Mouse (Mus musculus): Measurements from ENCODE around the gene Samd9l. TPM values are rescaled to one million over a fixed set of nuclear protein-coding genes. Genes with fewer than 3 reads are reported as not detected.
"Not testable (repeated sequence)": the region's sequence is repeated elsewhere in the genome, so short reads cannot be mapped to it uniquely, and the experiment has no call there.

The Samd9l gene
- polyA plus RNA-seq, 1 experiment from 2014 or later, result 8.3 TPM

DNA sequence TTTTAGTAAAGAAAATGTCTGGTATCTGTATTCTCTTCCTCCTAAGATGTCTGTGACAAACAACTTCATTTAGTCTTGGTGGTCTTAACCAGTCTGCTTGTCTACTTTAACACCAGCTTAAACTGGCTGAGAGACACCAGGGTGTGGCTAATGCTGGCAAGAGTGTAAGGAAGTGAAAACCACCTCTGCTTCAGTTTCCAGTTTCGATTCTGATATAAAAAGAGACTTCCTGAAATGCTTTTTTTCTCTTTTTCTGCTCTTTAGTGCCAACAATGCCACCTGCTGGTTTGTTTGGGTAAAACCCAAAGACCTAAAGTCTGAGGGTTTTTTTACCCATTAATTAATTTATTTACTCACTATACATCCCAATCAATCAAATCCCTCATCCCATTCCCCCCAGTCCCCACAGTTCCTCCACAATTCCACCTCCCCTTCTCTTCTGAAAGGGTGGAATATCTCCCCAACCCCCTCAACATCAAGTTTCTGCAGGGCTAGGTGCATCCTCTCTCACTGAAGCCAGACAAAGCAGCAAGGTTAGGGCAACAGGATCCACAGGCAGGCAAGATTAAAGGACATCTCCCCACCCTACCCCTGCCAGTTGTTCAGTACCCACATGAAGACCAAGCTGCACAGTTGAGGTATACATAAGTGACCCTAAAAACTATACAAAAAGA, 53.3 kb downstream of the Samd9l start:
- H3K9me3 ChIP-seq (ENCODE audit: control insufficient read depth, low read length); H3K9ac ChIP-seq (ENCODE audit: low read length); H3K27ac ChIP-seq (ENCODE audit: low read length); H3K36me3 ChIP-seq (ENCODE audit: control insufficient read depth, insufficient read depth, low read length); H3K27me3 ChIP-seq (ENCODE audit: control insufficient read depth, insufficient read depth, low read depth, low read length); H3K4me1 ChIP-seq (replicated peaks; ENCODE audit: control insufficient read depth, insufficient read depth, low read length): not testable (repeated sequence)
- Histone ChIP-seq H3K4me3 (ENCODE audit: low read length) (peak overlapping the region; percentile 25; the same call in 1 of the 2 replicates), H3K4me2 (ENCODE audit: low read depth, low read length) (peak overlapping the region; percentile 43)
- WGBS, result 0% methylated on average over 1 of the region's 1 CpGs
- ATAC-seq (ENCODE audit: low read depth), result peak; percentile 58

DNA sequence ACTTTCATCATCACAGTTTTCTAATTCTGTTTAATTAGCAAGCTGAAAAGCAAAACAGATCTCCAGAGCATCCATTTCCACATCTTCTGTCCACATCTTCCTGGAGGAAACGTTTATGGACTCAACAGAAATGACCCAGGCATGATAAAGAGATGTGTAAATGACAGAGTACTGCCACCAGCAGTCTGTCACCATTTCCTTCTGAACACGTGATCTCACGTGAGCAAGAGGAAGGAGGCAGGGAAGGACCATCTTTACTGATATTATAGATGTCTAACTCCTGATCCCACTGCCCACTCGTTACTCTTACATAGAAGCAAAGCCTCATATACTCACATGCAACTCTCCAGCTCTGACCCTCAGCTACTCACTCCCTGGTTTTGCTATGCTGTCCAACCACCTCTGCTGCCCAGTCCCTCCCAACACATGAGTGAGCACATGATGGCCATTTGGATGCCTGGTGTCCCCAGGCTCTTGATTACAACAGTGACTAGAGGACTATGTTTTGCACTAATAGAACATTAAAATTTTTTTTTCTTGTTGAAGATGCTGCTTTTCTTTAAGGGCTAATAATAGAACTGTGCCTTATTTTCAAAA, 54.2 kb downstream of the Samd9l start:
- H3K9ac ChIP-seq (ENCODE audit: low read length); H3K36me3 ChIP-seq (ENCODE audit: control insufficient read depth, insufficient read depth, low read length); H3K4me1 ChIP-seq (replicated peaks; ENCODE audit: control insufficient read depth, insufficient read depth, low read length); H3K27me3 ChIP-seq (ENCODE audit: control insufficient read depth, insufficient read depth, low read depth, low read length); H3K4me3 ChIP-seq (ENCODE audit: low read length); H3K27ac ChIP-seq (ENCODE audit: low read length); H3K9me3 ChIP-seq (ENCODE audit: control insufficient read depth, low read length); ATAC-seq (ENCODE audit: low read depth); H3K4me2 ChIP-seq (ENCODE audit: low read depth, low read length): not testable (repeated sequence)
- 24% methylated on average over 2 of the region's 4 CpGs for WGBS

DNA sequence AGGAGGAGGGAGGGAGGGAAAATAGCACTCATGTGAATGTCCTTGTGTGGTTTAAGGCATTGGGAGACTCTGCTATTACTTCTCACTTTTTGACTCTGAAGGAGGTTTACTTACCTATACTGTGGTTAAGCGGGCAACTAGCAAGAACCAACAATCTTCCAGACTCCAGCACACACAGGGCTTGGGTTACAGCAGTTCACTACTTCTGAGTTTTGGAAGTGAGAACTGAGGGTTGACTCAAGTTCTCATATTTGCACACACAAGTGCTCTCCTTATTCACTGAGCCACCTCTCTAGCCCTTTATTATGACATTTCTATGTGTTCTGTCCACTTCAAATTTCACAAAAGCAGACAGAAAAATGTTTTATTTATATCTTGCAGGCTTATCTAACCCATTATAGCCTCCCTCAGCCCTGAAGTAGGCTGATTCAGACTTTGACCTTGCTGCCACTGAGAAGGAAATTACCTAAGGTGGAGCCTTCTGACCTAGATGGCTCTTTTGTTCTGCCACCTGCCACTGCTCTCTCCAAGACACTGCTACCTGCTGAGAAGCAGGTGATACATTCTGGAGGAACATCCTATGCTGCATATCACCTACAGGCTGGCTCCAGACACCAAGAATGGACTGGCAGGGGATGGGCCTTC, 55.6 kb downstream of the Samd9l start:
- ATAC-seq (ENCODE audit: low read depth), result peak; percentile 74
- not testable (repeated sequence) for H3K9ac ChIP-seq (ENCODE audit: low read length); H3K9me3 ChIP-seq (ENCODE audit: control insufficient read depth, low read length); H3K27me3 ChIP-seq (ENCODE audit: control insufficient read depth, insufficient read depth, low read depth, low read length); H3K36me3 ChIP-seq (ENCODE audit: control insufficient read depth, insufficient read depth, low read length); H3K4me1 ChIP-seq (replicated peaks; ENCODE audit: control insufficient read depth, insufficient read depth, low read length); H3K4me3 ChIP-seq (ENCODE audit: low read length)
- 46% methylated on average over 1 of the region's 1 CpGs for WGBS
- Histone ChIP-seq H3K4me2 (ENCODE audit: low read depth, low read length) (peak overlapping the region; percentile 12; the same call in 1 of the 2 replicates), H3K27ac (ENCODE audit: low read length) (peak overlapping the region; percentile 74)

DNA sequence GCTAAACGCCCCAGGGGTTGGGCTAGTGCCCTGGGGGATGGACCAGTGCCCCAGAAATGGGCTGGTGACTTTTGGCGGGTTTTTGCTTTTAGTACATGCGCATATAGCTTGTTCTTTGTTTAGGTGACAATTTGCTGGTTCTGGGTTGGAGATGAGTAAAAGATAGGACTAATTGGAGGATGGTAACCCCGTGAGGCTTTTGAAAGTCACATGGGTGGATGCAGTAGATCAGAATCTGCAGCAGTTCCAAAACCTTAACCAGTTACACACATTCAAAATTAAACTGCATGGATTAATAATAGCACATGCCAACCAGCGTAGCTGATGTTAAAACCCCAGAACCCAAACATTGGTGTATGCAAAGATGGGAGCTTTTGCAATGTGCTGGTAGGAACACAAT, 57.9 kb downstream of the Samd9l start:
- peak overlapping the region; percentile 43 for H3K4me3 ChIP-seq (ENCODE audit: low read length)
- no peaks in the 10 kb centered on the region for H3K36me3 ChIP-seq (ENCODE audit: control insufficient read depth, insufficient read depth, low read length)
- no peaks in the 10 kb centered on the region for H3K9me3 ChIP-seq (ENCODE audit: control insufficient read depth, low read length)
- H3K4me2 ChIP-seq (ENCODE audit: low read depth, low read length), result peak overlapping the region; percentile 54
- WGBS, result 29% methylated on average over 5 of the region's 5 CpGs
- peaks cover 3% of the 10 kb centered on the region for H3K4me1 ChIP-seq (replicated peaks; ENCODE audit: control insufficient read depth, insufficient read depth, low read length)
- H3K27me3 ChIP-seq (ENCODE audit: control insufficient read depth, insufficient read depth, low read depth, low read length), result no peaks in the 10 kb centered on the region
- H3K9ac ChIP-seq (ENCODE audit: low read length), result peak overlapping the region; percentile 61; the same call in 1 of the 2 replicates
- peak; percentile 9; the same call in 1 of the 2 replicates for ATAC-seq (ENCODE audit: low read depth)
- H3K27ac ChIP-seq (ENCODE audit: low read length), result peak overlapping the region; percentile 80

DNA sequence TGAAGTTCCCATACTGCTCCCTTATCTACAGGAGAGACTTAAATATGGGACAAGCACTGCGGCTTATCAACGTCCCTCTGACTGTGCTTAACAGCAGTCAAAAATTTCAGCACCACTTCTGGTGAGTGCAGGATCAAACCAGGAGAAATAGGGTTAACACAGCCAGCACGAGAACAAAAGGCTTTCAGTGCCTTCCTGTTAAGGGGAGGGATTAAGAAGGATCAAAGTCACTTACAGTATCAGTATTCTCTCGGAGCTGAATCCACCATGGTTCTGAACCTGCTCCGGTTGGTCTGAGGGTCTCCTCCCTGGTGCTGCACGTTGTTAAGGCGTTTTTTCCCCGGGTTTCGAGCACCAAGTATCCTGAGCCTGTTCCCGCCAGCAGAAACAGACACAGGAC, 58.4 kb downstream of the Samd9l start:
- WGBS, result 1% methylated on average over 10 of the region's 10 CpGs
- peak overlapping the region; percentile 80 for H3K27ac ChIP-seq (ENCODE audit: low read length)

DNA sequence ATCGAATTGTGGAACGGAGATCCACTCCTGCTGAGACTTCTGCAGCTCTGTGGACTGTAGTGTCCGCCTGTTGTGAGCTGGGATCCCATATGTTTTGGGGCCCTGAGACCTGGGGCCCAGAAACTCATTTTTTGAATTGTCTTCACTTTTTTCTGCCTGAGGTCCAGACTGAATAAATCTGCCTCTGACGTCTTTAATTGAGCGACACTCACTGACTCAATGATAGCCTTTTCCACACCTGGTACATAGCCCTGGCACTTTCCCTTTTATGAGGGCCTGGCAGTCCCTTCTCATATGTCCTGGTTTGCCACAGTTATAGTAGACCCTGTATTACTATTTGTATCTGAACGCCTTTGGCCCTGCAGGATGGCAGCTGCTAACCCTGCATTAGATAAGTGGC, 60.2 kb downstream of the Samd9l start:
- not testable (repeated sequence) for ATAC-seq (ENCODE audit: low read depth); H3K4me2 ChIP-seq (ENCODE audit: low read depth, low read length); H3K27me3 ChIP-seq (ENCODE audit: control insufficient read depth, insufficient read depth, low read depth, low read length); H3K9ac ChIP-seq (ENCODE audit: low read length); H3K4me1 ChIP-seq (replicated peaks; ENCODE audit: control insufficient read depth, insufficient read depth, low read length); H3K36me3 ChIP-seq (ENCODE audit: control insufficient read depth, insufficient read depth, low read length); H3K4me3 ChIP-seq (ENCODE audit: low read length); H3K9me3 ChIP-seq (ENCODE audit: control insufficient read depth, low read length); H3K27ac ChIP-seq (ENCODE audit: low read length)
- WGBS, result 82% methylated on average over 6 of the region's 6 CpGs

More for the DNA sequence above, 58.4 kb downstream of the Samd9l start:
- H3K4me3 ChIP-seq (ENCODE audit: low read length), result peak overlapping the region; percentile 43
- peak overlapping the region; percentile 54 for H3K4me2 ChIP-seq (ENCODE audit: low read depth, low read length)
- peak; percentile 56; the same call in 1 of the 2 replicates for ATAC-seq (ENCODE audit: low read depth)
- not testable (repeated sequence) for H3K4me1 ChIP-seq (replicated peaks; ENCODE audit: control insufficient read depth, insufficient read depth, low read length); H3K9me3 ChIP-seq (ENCODE audit: control insufficient read depth, low read length); H3K36me3 ChIP-seq (ENCODE audit: control insufficient read depth, insufficient read depth, low read length); H3K27me3 ChIP-seq (ENCODE audit: control insufficient read depth, insufficient read depth, low read depth, low read length)
- peak overlapping the region; percentile 61 for H3K9ac ChIP-seq (ENCODE audit: low read length)

Other genes with a start within 250 kb of the Samd9l start
- gene Hepacam2, start 98.7 kb upstream of the Samd9l start, polyA plus RNA-seq (2015; fragmentation: Nextera tagmentation; extraction: Ambion mirVana), result 0.26 and 0.60 TPM in 2 replicates
- gene Vps50, start 98.8 kb upstream of the Samd9l start, polyA plus RNA-seq (2015; fragmentation: Nextera tagmentation; extraction: Ambion mirVana), result 26.6 and 30.3 TPM in 2 replicates